Mouse (Mus musculus) bone marrow macrophage, adult 2 months (primary cell): ENCODE measurements around the gene Lemd2. TPM values are rescaled to one million over a fixed set of nuclear protein-coding genes. Genes with fewer than 3 reads are reported as not detected.

Source experiments
- H3K27ac ChIP-seq: 2 replicates; pipeline ENCODE4 v1.5.1; 2012; ENCODE audit warnings: low read depth, low read length; ENCODE audit not compliant: insufficient read depth
- H3K4me1 ChIP-seq: 2 replicates; pipeline ENCODE4 v1.6.1; 2012; ENCODE audit warnings: low read length; ENCODE audit not compliant: control insufficient read depth, insufficient read depth
- H3K4me3 ChIP-seq: 2 replicates; pipeline ENCODE4 v1.5.1; 2012; ENCODE audit warnings: mild to moderate bottlenecking, low read length, moderate library complexity; ENCODE audit not compliant: insufficient read depth
- CTCF ChIP-seq: IDR thresholded peaks from 2 replicates; pipeline ENCODE4 v1.5.1; 2012; ENCODE audit warnings: low read depth, mild to moderate bottlenecking, low read length, moderate library complexity
- POLR2A ChIP-seq: IDR thresholded peaks from 2 replicates; pipeline ENCODE4 v1.6.1; 2012; ENCODE audit warnings: mild to moderate bottlenecking, low read depth, low read length, borderline replicate concordance
- polyA plus RNA-seq: library from polyadenylated mRNA; stranded (reverse); fragments of >200 nt; gene quantifications from 2 replicates; pipeline ENCODE4 v1.2.4, GENCODE M21; 2012; ENCODE audit not compliant: missing spikeins, insufficient read depth, insufficient read length

The Lemd2 gene
- polyA plus RNA-seq, 1 experiment, result 52.7 TPM

DNA sequence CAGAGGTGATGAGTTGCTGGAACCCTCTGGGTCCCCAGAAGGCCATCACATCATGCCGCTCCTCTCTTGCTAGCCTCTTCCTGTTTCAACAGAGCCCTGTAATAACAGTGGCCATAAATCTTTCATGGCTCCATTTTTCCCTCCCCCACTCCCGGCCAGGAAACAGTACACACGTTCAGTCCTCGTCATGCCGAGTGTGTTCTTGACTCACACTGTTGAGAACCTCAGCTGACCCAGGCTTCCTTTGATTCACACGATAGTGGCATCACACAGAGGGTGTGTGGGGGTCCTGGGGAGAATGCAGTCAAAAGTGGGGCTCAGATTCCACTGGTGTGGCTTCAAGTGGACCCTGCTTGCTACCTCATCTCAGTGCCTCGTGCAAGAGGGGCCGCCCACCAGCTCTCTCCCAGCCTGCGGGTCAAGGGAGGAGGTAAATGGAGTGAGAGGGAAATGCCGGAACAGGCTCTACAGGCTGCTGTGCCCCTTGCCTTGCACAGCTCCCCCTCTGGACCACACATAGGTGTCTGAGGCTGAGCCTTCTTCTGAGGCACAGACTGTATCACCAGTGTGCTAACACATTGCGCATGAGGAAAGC is 2.9 kb upstream of the Lemd2 start:
- no peak overlapping the region for H3K4me3 ChIP-seq
- no peak overlapping the region for H3K27ac ChIP-seq
- H3K4me1 ChIP-seq, result peaks cover 4% of the 10 kb centered on the region
- TF ChIP-seq CTCF (no peak), POLR2A (no peak)

DNA sequence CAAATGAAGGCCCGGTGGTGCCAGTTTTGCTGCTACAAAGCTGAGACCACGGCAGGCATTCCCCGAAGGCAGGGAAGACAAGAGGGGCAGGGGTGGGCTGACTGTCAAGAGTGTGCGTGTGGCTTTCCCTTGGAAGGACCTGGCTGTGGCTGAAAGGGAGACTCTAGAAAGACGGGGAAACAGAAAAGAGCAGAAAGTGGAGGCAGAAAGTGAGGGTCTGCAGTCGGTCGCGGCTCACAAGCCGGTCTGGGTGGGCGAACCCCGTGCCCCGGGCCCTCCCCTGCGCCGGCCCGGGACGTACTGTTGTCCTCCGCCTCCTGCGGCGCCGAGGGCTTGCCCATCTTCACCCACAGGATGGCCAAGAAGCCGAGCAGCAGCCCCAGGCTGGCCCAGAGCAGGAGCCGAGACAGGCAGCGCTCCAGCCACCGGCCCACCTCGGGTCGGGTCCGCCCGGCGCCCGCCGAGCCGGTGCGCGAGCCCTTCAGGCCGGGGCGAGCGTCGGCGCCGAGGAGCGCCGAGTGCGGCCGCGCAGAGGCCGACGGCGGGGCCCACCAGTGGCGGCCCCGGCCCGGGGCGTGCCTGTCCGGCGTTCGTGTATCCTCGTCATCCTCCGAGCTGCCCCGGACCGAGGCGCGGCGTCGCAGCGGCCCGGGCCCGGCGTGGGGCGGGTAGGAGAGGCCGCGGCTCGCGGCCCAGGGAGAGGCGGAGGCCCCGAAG is 753 bp downstream of the Lemd2 start:
- peak overlapping the region; percentile 74 for H3K27ac ChIP-seq
- TF ChIP-seq POLR2A, result no peak
- no peak for TF ChIP-seq CTCF
- peaks cover 10% of the 10 kb centered on the region for H3K4me1 ChIP-seq
- peak overlapping the region; percentile 95 for H3K4me3 ChIP-seq

DNA sequence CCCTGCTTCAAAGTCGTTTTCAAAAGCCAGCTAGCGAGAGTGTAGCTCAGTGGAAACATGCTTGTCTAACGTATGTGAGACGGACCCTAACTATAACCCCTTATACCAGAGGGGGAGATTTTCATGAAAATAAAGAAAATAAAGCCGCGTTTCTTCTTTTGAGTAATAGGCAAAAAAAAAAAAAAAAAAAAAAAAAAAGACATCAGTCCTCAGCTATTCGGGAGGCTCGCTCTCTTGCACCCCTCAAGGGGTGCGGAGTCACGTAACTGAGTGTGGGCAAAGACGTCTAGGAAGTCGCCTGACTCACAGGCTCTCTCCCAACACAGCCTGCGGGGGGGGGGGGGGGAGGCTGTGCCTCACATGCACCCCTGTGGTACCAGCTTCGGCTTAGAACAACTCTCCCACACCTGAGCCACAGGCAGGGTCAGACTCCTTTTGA is 1.3 kb downstream of the Lemd2 start:
- no peak for TF ChIP-seq CTCF
- no peak for TF ChIP-seq POLR2A
- Histone ChIP-seq H3K4me1 (peaks cover 10% of the 10 kb centered on the region), H3K27ac (peak overlapping the region; percentile 74), H3K4me3 (peak overlapping the region; percentile 95)

DNA sequence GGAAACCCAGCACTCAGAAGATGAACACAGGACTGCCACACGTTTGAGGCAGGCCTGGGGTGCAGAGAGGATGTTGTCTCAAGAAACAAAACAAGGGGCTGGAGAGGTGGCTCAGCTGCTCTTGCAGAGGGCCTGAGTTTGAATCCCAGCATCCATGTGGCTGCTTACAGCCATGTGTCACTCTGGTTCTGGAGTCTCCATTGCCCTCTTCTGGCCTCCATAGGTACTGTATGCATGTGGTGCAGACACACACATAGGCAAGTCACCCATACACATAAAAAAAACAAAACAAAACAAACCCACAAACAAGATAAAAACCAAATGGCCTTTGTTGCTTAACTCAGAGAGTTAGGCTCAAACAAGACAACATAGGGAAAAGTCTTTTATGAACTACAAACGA is 2.3 kb downstream of the Lemd2 start:
- H3K27ac ChIP-seq, result no peak overlapping the region
- TF ChIP-seq POLR2A (no peak), CTCF (peak; percentile 21; the same call in 1 of the 2 replicates)

DNA sequence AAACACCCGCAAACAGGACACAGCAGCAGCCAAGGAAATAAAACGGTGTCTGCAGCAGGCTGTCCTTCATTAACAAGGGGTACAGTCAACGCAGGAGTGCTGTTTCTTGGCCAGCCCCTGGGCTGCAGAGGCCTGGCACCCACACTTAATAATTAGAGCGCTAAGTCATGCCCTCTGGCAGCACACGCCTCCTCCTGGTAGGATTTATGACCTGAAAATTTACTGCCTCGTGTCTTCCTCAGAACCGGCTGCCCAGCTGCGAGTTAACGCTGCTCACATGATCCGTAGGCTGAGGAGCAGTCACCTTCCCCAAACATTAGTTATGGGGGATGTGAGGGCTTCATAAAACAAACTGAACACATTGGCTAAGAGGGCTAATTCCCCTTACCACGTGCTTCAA is 3.5 kb downstream of the Lemd2 start:
- H3K27ac ChIP-seq, result no peak overlapping the region
- H3K4me3 ChIP-seq, result no peak overlapping the region
- TF ChIP-seq POLR2A (no peak), CTCF (no peak)
- H3K4me1 ChIP-seq, result peaks cover 5% of the 10 kb centered on the region

More for the DNA sequence above, 2.3 kb downstream of the Lemd2 start:
- Histone ChIP-seq H3K4me3 (no peak overlapping the region), H3K4me1 (peaks cover 7% of the 10 kb centered on the region)

DNA sequence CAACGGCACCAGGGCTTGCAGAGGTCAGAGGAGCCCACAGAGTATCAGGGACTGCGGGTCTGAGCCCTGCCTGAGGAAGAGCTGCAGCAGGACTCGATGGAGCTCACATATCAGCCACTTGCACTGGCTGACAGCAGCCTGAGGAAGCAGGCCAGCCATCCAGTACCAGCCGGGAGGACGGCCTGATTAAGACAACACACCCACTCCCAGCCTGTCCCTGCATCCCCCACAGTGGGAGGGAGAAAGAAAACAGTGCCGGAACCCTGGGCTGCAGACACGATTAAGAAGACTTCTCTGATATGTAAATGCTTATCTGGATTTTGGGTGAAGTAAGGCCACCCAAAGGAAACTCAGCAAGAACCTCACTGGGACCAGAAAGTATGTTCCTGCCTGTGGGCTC is 4.4 kb downstream of the Lemd2 start:
- Histone ChIP-seq H3K4me3 (no peak overlapping the region), H3K27ac (no peak overlapping the region), H3K4me1 (peaks cover 5% of the 10 kb centered on the region)
- TF ChIP-seq CTCF, result no peak
- TF ChIP-seq POLR2A, result no peak

DNA sequence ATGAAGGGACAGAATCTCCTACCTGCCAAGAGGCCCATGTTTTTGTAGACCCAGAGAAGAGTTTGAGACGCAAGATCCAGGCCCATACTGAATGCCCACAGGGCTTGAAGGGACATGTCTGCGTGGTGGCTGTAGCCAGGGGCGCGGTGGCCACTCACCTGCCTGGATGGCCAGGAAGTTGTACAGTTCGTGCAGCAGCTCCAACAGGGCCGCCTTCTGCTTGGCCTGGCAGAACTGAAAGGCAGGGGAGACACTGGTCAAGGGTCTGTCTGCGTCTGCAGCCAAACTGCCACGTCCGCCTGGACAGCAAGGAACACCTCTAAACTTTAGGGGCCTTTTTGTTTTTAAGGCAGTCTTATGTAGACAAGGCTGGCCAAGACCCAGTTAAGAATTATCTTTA is 5.1 kb downstream of the Lemd2 start:
- TF ChIP-seq CTCF, result no peak
- TF ChIP-seq POLR2A, result no peak

DNA sequence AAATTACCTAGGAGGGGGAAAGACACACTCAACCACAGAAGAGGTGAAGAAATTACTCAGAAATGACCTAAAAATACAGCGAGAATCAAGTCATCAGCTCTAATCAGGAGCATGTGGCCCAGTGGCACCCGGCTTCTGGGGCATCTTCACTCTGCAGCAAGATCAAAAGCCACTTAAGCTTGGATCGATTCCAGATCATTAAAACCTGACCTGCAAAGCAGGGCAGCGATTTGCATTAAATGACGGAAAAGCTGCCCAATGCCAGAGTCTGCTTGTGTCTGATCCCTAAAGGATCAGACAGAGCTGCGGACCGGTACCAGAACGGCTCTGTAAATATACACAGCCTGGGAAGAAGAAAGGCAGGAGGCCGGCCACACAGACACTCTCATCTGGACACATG is 8.1 kb downstream of the Lemd2 start:
- H3K4me3 ChIP-seq, result no peak overlapping the region
- H3K4me1 ChIP-seq, result peaks cover 3% of the 10 kb centered on the region; the same call in 1 of the 2 replicates
- no peak for TF ChIP-seq POLR2A
- no peak for TF ChIP-seq CTCF
- H3K27ac ChIP-seq, result no peak overlapping the region

More for the DNA sequence above, 5.1 kb downstream of the Lemd2 start:
- no peak overlapping the region for H3K4me3 ChIP-seq
- no peak overlapping the region for H3K27ac ChIP-seq
- peaks cover 5% of the 10 kb centered on the region for H3K4me1 ChIP-seq

DNA sequence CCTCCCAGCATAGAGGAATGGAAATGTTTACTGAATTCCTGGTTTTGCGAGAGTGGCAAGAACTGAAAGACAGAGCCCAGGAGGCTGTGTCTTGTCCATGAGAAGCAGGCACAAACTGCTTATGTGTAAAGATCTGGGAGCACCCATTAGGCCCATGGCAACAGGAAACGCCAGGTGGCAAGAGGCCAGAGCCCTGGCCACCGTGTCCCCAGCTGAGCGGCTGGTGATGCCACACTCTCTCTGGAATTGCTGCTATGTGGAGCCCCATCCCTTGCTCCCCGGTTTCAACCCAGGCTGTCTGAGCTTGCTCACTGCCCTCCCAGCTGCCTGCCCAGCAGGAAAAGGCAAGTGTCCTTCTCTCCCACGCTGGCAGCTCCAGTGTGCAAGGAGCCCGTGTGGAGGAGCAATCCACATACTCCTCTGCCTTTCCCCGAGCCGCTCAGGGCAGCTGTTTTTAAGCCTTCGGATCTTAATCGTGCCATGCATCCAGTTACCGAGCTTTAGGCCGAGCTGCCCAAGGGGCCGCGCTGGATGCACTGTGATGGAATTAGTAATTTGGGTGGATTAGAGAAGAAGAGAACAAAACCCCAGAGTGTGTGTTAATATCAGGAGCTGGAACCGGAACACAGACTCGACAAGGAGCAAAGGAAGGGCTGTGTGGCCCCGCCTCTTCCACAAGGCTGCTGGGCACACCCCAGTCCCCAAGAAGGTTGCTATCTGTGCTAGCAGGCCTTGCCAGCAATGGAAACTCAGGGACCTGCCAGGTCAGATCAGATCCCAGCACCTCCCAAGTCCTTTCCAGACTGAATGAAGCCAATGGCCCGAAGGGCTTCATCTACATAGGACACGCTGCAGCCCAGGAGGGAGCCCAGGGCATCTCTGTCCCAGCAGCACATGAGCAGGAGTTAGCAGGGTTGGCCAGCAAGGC is 9.7 kb downstream of the Lemd2 start:
- no peak overlapping the region for H3K27ac ChIP-seq

More for the DNA sequence above, 9.7 kb downstream of the Lemd2 start:
- no peak for TF ChIP-seq CTCF
- TF ChIP-seq POLR2A, result no peak
- Histone ChIP-seq H3K4me3 (no peak overlapping the region), H3K4me1 (no peaks in the 10 kb centered on the region)
